Mouse (Mus musculus) midbrain, embryonic 13.5 days (tissue): ENCODE results near the gene Znfx1. TPM values are rescaled to one million over a fixed set of nuclear protein-coding genes. Genes with fewer than 3 reads are reported as not detected.

ENCODE experiments used
- ATAC-seq: fragments of 200-750 bp; cut with Nextera tagmentation; 2 replicates; pipeline ENCODE4 v1.8.0; 2017; ENCODE audit warnings: mild to moderate bottlenecking, moderate TSS enrichment, moderate library complexity
- H3K27ac ChIP-seq: fragments of 300-500 bp; sonication (generic); 2 replicates; pipeline ENCODE4 v1.5.1; 2015; ENCODE audit warnings: inconsistent platforms, mild to moderate bottlenecking, moderate library complexity
- H3K27me3 ChIP-seq: fragments of 300-500 bp; sonication (generic); 2 replicates; pipeline ENCODE4 v1.6.1; 2015; ENCODE audit warnings: mild to moderate bottlenecking, inconsistent platforms
- H3K36me3 ChIP-seq: fragments of 300-500 bp; sonication (generic); 2 replicates; pipeline ENCODE4 v1.6.1; 2015; ENCODE audit warnings: mild to moderate bottlenecking, inconsistent platforms
- H3K4me1 ChIP-seq: fragments of 300-500 bp; sonication (generic); replicated peaks from 2 replicates; pipeline ENCODE4 v1.6.1; 2015; ENCODE audit warnings: inconsistent platforms
- H3K4me2 ChIP-seq: fragments of 300-500 bp; sonication (generic); replicated peaks from 2 replicates; pipeline ENCODE4 v1.6.1; 2015; ENCODE audit warnings: moderate library complexity, mild to moderate bottlenecking, inconsistent platforms
- H3K4me3 ChIP-seq: fragments of 300-500 bp; sonication (generic); replicated peaks from 2 replicates; pipeline ENCODE4 v1.5.1; 2015; ENCODE audit warnings: mild to moderate bottlenecking, inconsistent platforms
- H3K9ac ChIP-seq: fragments of 300-500 bp; sonication (generic); replicated peaks from 2 replicates; pipeline ENCODE4 v1.6.1; 2015; ENCODE audit warnings: mild to moderate bottlenecking, inconsistent platforms
- H3K9me3 ChIP-seq: fragments of 300-500 bp; sonication (generic); 2 replicates; pipeline ENCODE4 v1.6.1; 2016; ENCODE audit warnings: mild to moderate bottlenecking, inconsistent platforms
- WGBS: fragments of 180-500 bp; shearing (Covaris S2); methylation state at CpG from one replicate; pipeline ENCODE4 v1.1.7; 2015; 5-methylcytosine and 5-hydroxymethylcytosine counted together
- polyA plus RNA-seq: library from polyadenylated mRNA; unstranded; fragments of >200 nt; fragmentation: Nextera tagmentation; extraction: Ambion mirVana; gene quantifications from 2 replicates; pipeline ENCODE4 v1.2.1, GENCODE M21; 2015

The Znfx1 gene
- polyA plus RNA-seq, 1 experiment from 2014 or later = 7.8 TPM

DNA sequence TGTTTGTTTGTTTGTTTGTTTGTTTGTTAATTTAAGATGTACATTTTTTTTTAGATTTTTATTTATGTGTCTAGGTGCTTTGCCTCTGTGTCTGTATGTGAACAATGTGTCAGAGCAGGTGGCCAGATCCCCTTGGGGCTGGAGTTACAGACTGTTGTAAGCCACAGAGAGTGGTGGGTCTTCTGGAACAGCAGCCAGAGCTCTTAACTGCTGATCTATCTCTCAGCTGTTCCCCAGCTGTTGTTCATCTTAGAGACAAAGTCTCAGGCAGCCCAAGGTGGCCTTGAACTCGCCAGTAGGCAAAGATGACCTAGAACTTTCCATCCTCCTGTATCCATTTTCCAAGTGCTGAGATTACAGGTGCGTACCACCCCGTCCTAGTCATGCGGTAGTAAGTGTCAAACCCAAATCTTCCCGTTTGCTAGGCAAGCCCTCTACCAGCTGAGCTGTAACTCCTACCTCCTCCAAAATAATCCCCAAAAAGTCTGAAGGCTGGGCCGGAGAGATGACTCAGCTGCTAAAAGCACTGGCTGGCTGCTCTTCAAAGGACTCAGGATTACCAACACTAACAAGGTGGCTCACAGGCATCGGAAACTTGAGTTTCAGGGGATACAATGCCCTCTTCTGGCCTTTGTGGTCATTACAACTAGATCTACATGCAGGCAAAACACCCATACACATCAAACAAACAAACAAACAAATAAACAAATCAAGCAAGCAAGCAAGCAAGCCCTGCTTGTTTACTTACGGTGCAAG lies 58.5 kb downstream of the Znfx1 start:
- Histone ChIP-seq H3K9ac (no peak overlapping the region), H3K36me3 (no peaks in the 10 kb centered on the region), H3K27me3 (no peaks in the 10 kb centered on the region), H3K4me1 (no peaks in the 10 kb centered on the region), H3K4me2 (no peak overlapping the region), H3K27ac (no peak overlapping the region), H3K9me3 (no peaks in the 10 kb centered on the region), H3K4me3 (no peak overlapping the region)
- no peak for ATAC-seq
- 48% methylated on average over 8 of the region's 8 CpGs for WGBS

DNA sequence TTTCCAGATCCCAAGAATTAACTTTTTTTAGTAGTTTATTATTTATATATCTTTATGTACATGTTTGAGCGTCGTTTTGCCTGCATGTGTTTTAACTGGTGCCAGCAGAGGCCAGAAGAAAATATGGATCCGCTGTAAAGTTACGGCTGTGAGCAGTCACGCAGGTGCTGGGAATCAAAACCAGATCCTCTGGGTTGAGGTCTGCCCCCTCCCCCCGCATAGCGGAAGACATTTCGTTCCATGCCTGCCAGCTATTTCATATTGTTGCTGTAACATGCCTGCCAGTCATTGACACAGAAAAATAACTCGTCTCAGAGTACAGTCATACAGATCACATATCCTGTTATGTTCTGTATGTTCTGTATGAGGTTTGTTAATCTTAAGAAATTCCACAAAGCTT lies 61.3 kb downstream of the Znfx1 start:
- peaks cover 4% of the 10 kb centered on the region; the same call in 1 of the 2 replicates for H3K4me1 ChIP-seq
- H3K4me3 ChIP-seq = no peak overlapping the region
- no peak for ATAC-seq
- H3K9me3 ChIP-seq = no peaks in the 10 kb centered on the region
- H3K27ac ChIP-seq = no peak overlapping the region
- WGBS = 79% methylated on average over 9 of the region's 9 CpGs
- H3K4me2 ChIP-seq = no peak overlapping the region
- H3K27me3 ChIP-seq = no peaks in the 10 kb centered on the region
- no peak overlapping the region for H3K9ac ChIP-seq
- H3K36me3 ChIP-seq = no peaks in the 10 kb centered on the region

- peaks cover 40% of the 10 kb centered on the region for H3K4me1 ChIP-seq
- H3K27ac ChIP-seq = peak overlapping the region; percentile 66
- peak overlapping the region; percentile 96 for H3K4me3 ChIP-seq
- no peaks in the 10 kb centered on the region for H3K27me3 ChIP-seq
- H3K4me2 ChIP-seq = peak overlapping the region; percentile 86
- peak; percentile 28; the same call in 1 of the 2 replicates for ATAC-seq
- H3K9ac ChIP-seq = peak overlapping the region; percentile 64
- no peaks in the 10 kb centered on the region for H3K9me3 ChIP-seq
- H3K36me3 ChIP-seq = no peaks in the 10 kb centered on the region
- 41% methylated on average over 8 of the region's 8 CpGs for WGBS
Measured at GRCm38 (mm10) chr2:166996533-166996894, 66.3 kb downstream of the Znfx1 start.

DNA sequence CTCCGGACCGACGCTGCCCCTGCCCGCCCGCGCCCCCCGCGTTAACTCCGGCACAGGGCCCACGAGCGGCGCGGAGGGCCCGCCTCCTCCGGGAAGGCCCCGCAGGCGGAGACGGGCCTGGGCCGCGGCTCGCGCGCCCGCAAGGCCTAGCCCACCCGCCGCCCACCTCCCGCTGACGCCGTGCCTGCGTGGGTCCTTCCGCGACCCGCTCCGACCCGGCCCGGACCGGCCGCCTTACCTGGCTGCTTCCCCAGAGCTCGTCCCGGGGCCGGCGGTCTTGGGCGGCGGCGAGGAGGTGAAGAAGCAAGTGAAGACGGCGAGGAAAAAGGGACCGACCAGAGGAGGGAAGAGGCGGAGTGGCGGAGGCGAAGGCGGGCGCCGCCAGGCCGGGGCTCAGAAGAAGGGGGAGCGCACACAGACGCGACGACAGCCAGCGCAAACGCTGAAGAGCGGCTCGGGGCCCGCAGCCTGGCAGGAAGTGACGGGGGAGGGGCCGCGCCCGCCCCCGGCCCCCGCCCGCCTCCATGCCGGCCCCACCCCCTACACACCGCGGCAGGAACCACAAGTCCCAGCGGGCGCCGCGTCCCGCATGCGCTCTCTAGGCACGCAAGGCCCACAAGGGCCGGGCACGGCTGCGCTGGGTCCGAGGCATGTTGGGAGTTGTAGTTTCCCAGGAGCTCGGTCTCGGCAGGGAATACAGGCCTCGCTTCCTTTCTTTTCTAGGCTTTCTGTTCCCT lies 66.9 kb downstream of the Znfx1 start, which contains the start of gene Stau1:
TSS of gene Stau1 (minus strand) at position 504 of the 737 bp plus-strand sequence.
- no peaks in the 10 kb centered on the region for H3K36me3 ChIP-seq
- under 1% methylated on average over 51 of the region's 88 CpGs for WGBS
- peak within 1 kb of the TSS; percentile 86 for H3K4me2 ChIP-seq
- ATAC-seq = peak; percentile 99
- H3K27me3 ChIP-seq = no peaks in the 10 kb centered on the region
- H3K9me3 ChIP-seq = no peaks in the 10 kb centered on the region
- peaks cover 43% of the 10 kb centered on the region for H3K4me1 ChIP-seq
- peak within 1 kb of the TSS; percentile 96 for H3K4me3 ChIP-seq
- H3K9ac ChIP-seq = peak within 1 kb of the TSS; percentile 96
- H3K27ac ChIP-seq = peak within 1 kb of the TSS; percentile 94

DNA sequence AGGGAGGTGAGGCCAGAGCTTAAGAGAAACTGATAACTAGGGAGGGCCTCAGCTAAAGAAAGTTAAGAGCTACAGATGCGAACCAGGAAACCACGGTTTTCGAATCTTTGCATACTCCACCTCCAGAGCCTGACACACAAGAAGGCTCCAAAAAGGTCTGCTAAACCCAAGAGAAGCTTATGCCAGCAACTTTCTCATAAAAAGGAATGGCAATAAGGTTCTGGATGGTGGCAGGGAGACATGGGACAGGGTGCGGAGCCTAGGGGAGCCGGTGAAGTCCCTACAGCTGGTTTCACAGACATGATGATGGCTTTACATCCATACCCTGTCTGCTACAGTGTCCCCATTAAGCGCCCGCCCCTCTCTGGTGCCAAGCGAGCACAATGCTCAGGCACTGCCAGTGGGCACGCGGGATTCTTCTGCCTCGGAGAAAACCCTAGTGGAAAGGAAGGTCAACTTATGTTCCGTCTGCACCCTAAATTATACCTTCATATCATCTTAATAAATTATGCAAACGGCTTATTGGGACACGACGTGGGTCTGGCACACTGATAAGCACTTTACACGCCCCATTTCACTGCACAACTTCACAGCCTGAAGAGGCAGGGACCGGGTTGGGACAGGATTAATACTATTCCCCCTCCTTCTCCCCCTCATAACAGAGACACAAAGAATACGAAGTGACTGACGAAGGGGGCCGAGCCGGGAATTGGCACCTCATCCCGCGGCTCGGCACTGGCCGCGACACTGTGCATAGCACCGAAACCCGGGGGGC lies 67.6 kb downstream of the Znfx1 start:
- H3K4me3 ChIP-seq = peak overlapping the region; percentile 96
- H3K27me3 ChIP-seq = no peaks in the 10 kb centered on the region
- peaks cover 43% of the 10 kb centered on the region for H3K4me1 ChIP-seq
- 5% methylated on average over 27 of the region's 28 CpGs for WGBS
- ATAC-seq = peak; percentile 40
- H3K4me2 ChIP-seq = peak overlapping the region; percentile 86
- peak overlapping the region; percentile 96 for H3K9ac ChIP-seq
- no peaks in the 10 kb centered on the region for H3K36me3 ChIP-seq
- H3K9me3 ChIP-seq = no peaks in the 10 kb centered on the region
- H3K27ac ChIP-seq = peak overlapping the region; percentile 94

DNA sequence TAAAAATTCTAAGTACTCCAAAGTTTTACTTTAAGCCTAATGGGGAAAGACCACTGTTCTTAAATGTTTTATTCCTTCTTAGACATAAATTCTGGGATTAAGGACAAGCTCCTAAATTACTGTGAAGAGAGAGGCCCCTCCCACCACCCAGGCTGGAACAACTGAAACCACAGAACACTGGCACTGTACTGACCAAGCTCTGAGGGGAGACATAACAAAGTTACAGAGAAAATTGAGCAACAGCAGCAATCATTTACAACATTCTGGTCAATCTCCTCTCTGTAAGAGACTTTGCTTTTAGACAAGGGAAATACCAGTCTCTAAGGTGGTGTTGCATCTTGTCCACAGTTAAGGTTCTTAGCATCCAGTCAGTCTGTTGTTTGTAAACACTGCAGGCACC lies 70.9 kb downstream of the Znfx1 start:
- H3K27me3 ChIP-seq = no peaks in the 10 kb centered on the region
- no peak for ATAC-seq
- no peaks in the 10 kb centered on the region for H3K9me3 ChIP-seq
- peaks cover 48% of the 10 kb centered on the region for H3K4me1 ChIP-seq
- no peak overlapping the region for H3K27ac ChIP-seq
- H3K9ac ChIP-seq = 0 out of 2 replicates have a peak overlapping the region, but pooled peaks have one; percentile 23
- no peak overlapping the region for H3K4me3 ChIP-seq
- no peak overlapping the region for H3K4me2 ChIP-seq
- no peaks in the 10 kb centered on the region for H3K36me3 ChIP-seq

- ATAC-seq = no peak
- Histone ChIP-seq H3K4me1 (peaks cover 44% of the 10 kb centered on the region), H3K4me3 (no peak overlapping the region), H3K9me3 (no peaks in the 10 kb centered on the region), H3K9ac (no peak overlapping the region), H3K27me3 (no peaks in the 10 kb centered on the region), H3K4me2 (no peak overlapping the region), H3K36me3 (no peaks in the 10 kb centered on the region), H3K27ac (no peak overlapping the region)
- WGBS = 91% methylated on average over 7 of the region's 7 CpGs
Measured at GRCm38 (mm10) chr2:166990861-166991260, 72.0 kb downstream of the Znfx1 start.

Other genes starting within 250 kb of the Znfx1 start
- 113 and 116 TPM in 2 replicates for gene Cse1l, start 157.0 kb downstream of the Znfx1 start, polyA plus RNA-seq
- 119 and 121 TPM in 2 replicates for gene Stau1, start 66.7 kb downstream of the Znfx1 start, polyA plus RNA-seq
- 40.3 TPM in 2 replicates for gene Ddx27, start 47.8 kb downstream of the Znfx1 start, polyA plus RNA-seq
- gene Kcnb1, start 127.1 kb upstream of the Znfx1 start, polyA plus RNA-seq = 2.1 and 2.3 TPM in 2 replicates
- gene Ptgis, start 177.6 kb upstream of the Znfx1 start, polyA plus RNA-seq = 4.0 and 4.5 TPM in 2 replicates